Mouse (Mus musculus) CH12.LX (cell line): ENCODE measurements at regions not wholly inside any gene's neighbourhood (a gene's known extent, or its start where the extent isn't known, plus 50 kb on each side); places are given as distances from the start of the nearest gene placed in this dataset.

ENCODE experiments used
- DNase-seq: peaks from one replicate; pipeline ENCODE4 v3.0.0-alpha.2; 2013; ENCODE audit errors: extremely low read depth
- H3K27ac ChIP-seq: 2 replicates; pipeline ENCODE4 v1.5.1; 2012; ENCODE audit warnings: low read depth, mild to moderate bottlenecking, control low read depth, moderate library complexity; ENCODE audit not compliant: insufficient read depth
- H3K27me3 ChIP-seq: replicated peaks from 2 replicates; pipeline ENCODE3; 2012; ENCODE audit warnings: inconsistent platforms
- H3K36me3 ChIP-seq, 2 experiments: replicated peaks in 1 of 2; 2 replicates each; pipeline versions ENCODE3 to v1.6.1; 2012; ENCODE audit warnings: inconsistent platforms in 1 of 2, low read length in 1 of 2, mild to moderate bottlenecking in 1 of 2, mixed read lengths in 1 of 2, moderate library complexity in 1 of 2; ENCODE audit not compliant: control insufficient read depth in 1 of 2, insufficient read depth in 1 of 2
- H3K4me1 ChIP-seq, 2 experiments: 2 replicates each; pipeline ENCODE4 v1.6.1; 2012; ENCODE audit warnings: inconsistent platforms in 1 of 2, moderate library complexity in 1 of 2; ENCODE audit not compliant: insufficient read depth in 2 of 2, control insufficient read depth in 1 of 2
- H3K4me2 ChIP-seq: 2 replicates; pipeline ENCODE4 v1.6.1; 2012; ENCODE audit warnings: low read depth, mild to moderate bottlenecking, control low read depth; ENCODE audit not compliant: poor library complexity, insufficient read depth, severe bottlenecking
- H3K4me3 ChIP-seq, 3 experiments: fragments of 150-350 bp in 1 of 3; sonication (generic) in 1 of 3; replicated peaks in 1 of 3; 2 replicates each; pipeline versions ENCODE3 to v1.5.1; 2011 to 2012; ENCODE audit warnings: low read depth in 2 of 3, low read length in 2 of 3, mild to moderate bottlenecking in 2 of 3, moderate library complexity in 2 of 3, control low read depth in 1 of 3, improper control_type of control experiment in 1 of 3, inconsistent platforms in 1 of 3, mixed read lengths in 1 of 3; ENCODE audit not compliant: poor library complexity in 1 of 3
- H3K79me2 ChIP-seq: replicated peaks from 2 replicates; pipeline ENCODE4 v1.6.1; 2012; ENCODE audit warnings: mild to moderate bottlenecking, moderate library complexity; ENCODE audit not compliant: control insufficient read depth, poor library complexity, insufficient read depth, severe bottlenecking; ENCODE audit errors: extremely low read depth
- H3K9ac ChIP-seq: 2 replicates; pipeline ENCODE4 v1.6.1; 2012; ENCODE audit warnings: low read depth, mild to moderate bottlenecking, control low read depth, moderate library complexity; ENCODE audit not compliant: insufficient read depth
- H3K9me3 ChIP-seq: replicated peaks from 2 replicates; pipeline ENCODE3; 2012; ENCODE audit warnings: low read length, inconsistent platforms, mixed read lengths
- BHLHE40 ChIP-seq: IDR thresholded peaks from 2 replicates; pipeline ENCODE4 v1.6.1; 2011; ENCODE audit warnings: mild to moderate bottlenecking, low read depth, low read length, improper control_type of control experiment
- CHD1 ChIP-seq: IDR thresholded peaks from 2 replicates; pipeline ENCODE4 v1.6.1; 2012; ENCODE audit warnings: low read depth, low read length, improper control_type of control experiment, inconsistent platforms
- CHD2 ChIP-seq: IDR thresholded peaks from 2 replicates; pipeline ENCODE4 v1.6.1; 2011; ENCODE audit warnings: low read length, improper control_type of control experiment
- CTCF ChIP-seq, 2 experiments: IDR thresholded peaks in 1 of 2; conservative IDR thresholded peaks in 1 of 2; 2 replicates each; pipeline ENCODE4 v1.5.1; 2011 to 2012; ENCODE audit warnings: low read depth in 2 of 2, low read length in 2 of 2, improper control_type of control experiment in 1 of 2, inconsistent platforms in 1 of 2, mild to moderate bottlenecking in 1 of 2, moderate library complexity in 1 of 2
- E2F4 ChIP-seq: IDR thresholded peaks from 2 replicates; pipeline ENCODE4 v1.6.1; 2011; ENCODE audit warnings: low read depth, low read length, improper control_type of control experiment; ENCODE audit not compliant: insufficient replicate concordance
- ELF1 ChIP-seq: IDR thresholded peaks from 2 replicates; pipeline ENCODE4 v1.6.1; 2014; ENCODE audit warnings: low read depth, mild to moderate bottlenecking, inconsistent platforms, low read length, improper control_type of control experiment
- EP300 ChIP-seq: IDR thresholded peaks from 2 replicates; pipeline ENCODE4 v1.6.1; 2011; ENCODE audit warnings: low read length, improper control_type of control experiment
- ETS1 ChIP-seq: conservative IDR thresholded peaks from 2 replicates; pipeline ENCODE4 v1.6.1; 2012; ENCODE audit warnings: low read depth, mild to moderate bottlenecking, inconsistent platforms, low read length, improper control_type of control experiment, moderate library complexity
- IRF4 ChIP-seq: IDR thresholded peaks from 2 replicates; pipeline ENCODE4 v1.6.1; 2014; ENCODE audit warnings: low read depth, mild to moderate bottlenecking, inconsistent platforms, low read length, improper control_type of control experiment
- JUN ChIP-seq: IDR thresholded peaks from 2 replicates; pipeline ENCODE4 v1.6.1; 2011; ENCODE audit warnings: low read depth, mild to moderate bottlenecking, low read length, improper control_type of control experiment, moderate library complexity; ENCODE audit not compliant: insufficient read depth
- JUND ChIP-seq: conservative IDR thresholded peaks from 2 replicates; pipeline ENCODE4 v1.6.1; 2011; ENCODE audit warnings: low read depth, low read length, improper control_type of control experiment
- KAT2A ChIP-seq: IDR thresholded peaks from 2 replicates; pipeline ENCODE4 v1.6.1; 2012; ENCODE audit warnings: low read length, improper control_type of control experiment, inconsistent platforms; ENCODE audit not compliant: insufficient replicate concordance
- MAX ChIP-seq: IDR thresholded peaks from 2 replicates; pipeline ENCODE4 v1.6.1; 2011; ENCODE audit warnings: low read length, improper control_type of control experiment
- MXI1 ChIP-seq: IDR thresholded peaks from 2 replicates; pipeline ENCODE4 v1.6.1; 2011; ENCODE audit warnings: mild to moderate bottlenecking, low read depth, low read length, improper control_type of control experiment
- NELFE ChIP-seq: IDR thresholded peaks from 2 replicates; pipeline ENCODE4 v1.6.1; 2011; ENCODE audit warnings: low read depth, low read length, improper control_type of control experiment
- NRF1 ChIP-seq: IDR thresholded peaks from 2 replicates; pipeline ENCODE4 v1.6.1; 2014; ENCODE audit warnings: low read depth, mild to moderate bottlenecking, inconsistent platforms, low read length, improper control_type of control experiment, moderate library complexity
- PAX5 ChIP-seq: IDR thresholded peaks from 2 replicates; pipeline ENCODE4 v1.6.1; 2012; ENCODE audit warnings: low read length, inconsistent platforms, mixed read lengths
- POLR2A ChIP-seq: IDR thresholded peaks from 2 replicates; pipeline ENCODE4 v1.6.1; 2011; ENCODE audit warnings: low read depth, mild to moderate bottlenecking, improper control_type of control experiment, low read length
- POLR2AphosphoS2 ChIP-seq: IDR thresholded peaks from 2 replicates; pipeline ENCODE4 v1.6.1; 2011; ENCODE audit warnings: low read depth, low read length, improper control_type of control experiment
- RAD21 ChIP-seq: IDR thresholded peaks from 2 replicates; pipeline ENCODE4 v1.6.1; 2011; ENCODE audit warnings: low read depth, mild to moderate bottlenecking, low read length, improper control_type of control experiment, moderate library complexity
- RCOR1 ChIP-seq: conservative IDR thresholded peaks from 2 replicates; pipeline ENCODE4 v1.6.1; 2012; ENCODE audit warnings: low read depth, mild to moderate bottlenecking, inconsistent platforms, low read length, improper control_type of control experiment
- SIN3A ChIP-seq: IDR thresholded peaks from 2 replicates; pipeline ENCODE4 v1.6.1; 2012; ENCODE audit warnings: low read length, improper control_type of control experiment, inconsistent platforms
- SMC3 ChIP-seq: IDR thresholded peaks from 2 replicates; pipeline ENCODE4 v1.6.1; 2011; ENCODE audit warnings: low read depth, low read length, improper control_type of control experiment
- TCF12 ChIP-seq: IDR thresholded peaks from 2 replicates; pipeline ENCODE4 v1.6.1; 2014; ENCODE audit warnings: low read depth, mild to moderate bottlenecking, inconsistent platforms, low read length, improper control_type of control experiment
- USF2 ChIP-seq: conservative IDR thresholded peaks from 2 replicates; pipeline ENCODE4 v1.6.1; 2011; ENCODE audit warnings: low read depth, low read length, improper control_type of control experiment
- ZMIZ1 ChIP-seq: IDR thresholded peaks from 2 replicates; pipeline ENCODE4 v1.6.1; 2012; ENCODE audit warnings: low read depth, mild to moderate bottlenecking, inconsistent platforms, low read length, improper control_type of control experiment
- ZNF384 ChIP-seq: IDR thresholded peaks from 2 replicates; pipeline ENCODE4 v1.6.1; 2012; ENCODE audit warnings: low read depth, low read length, improper control_type of control experiment, inconsistent platforms
- dilution Hi-C: fragments of 300-500 bp; cut with MboI; formaldehyde crosslinking; loops from 2 replicates; pipeline ENCODE4 v1.14.3; 2020; ENCODE audit warnings: low sequenced_read_pairs; ENCODE audit not compliant: extremely low pct_unique_long_range_greater_than_20kb, extremely low pct_ligation_motif_present
- in situ Hi-C: fragments of 300-500 bp; cut with MboI; formaldehyde crosslinking; loops from 3 replicates; pipeline ENCODE4 v1.14.3; 2019; ENCODE audit warnings: low sequenced_read_pairs, low pct_ligation_motif_present, low pct_unique_long_range_greater_than_20kb, mixed read lengths

DNA sequence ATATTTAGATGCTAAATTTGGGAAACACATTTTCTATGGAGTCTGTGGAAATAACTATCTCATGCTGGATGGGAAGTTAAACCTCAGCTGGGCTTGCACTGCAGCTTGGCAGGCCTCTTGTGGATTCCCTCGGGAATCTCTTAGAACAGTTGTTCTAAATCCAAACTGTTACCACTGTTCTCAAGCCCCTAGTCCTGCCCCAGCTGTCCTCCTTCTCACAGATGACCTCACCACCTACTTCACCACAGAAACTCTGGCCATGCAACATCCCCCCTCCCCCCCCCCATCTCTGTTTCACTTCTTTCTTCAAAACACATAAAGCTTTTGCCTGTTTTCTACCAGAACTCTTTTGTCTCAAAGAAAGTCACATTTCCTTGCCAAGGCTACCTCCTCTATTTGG, 136.6 kb upstream of the Wdr44 start:
- H3K4me1 ChIP-seq, result peaks cover 0 to 8% of the 10 kb centered on the region in 2 experiments; a peak in 3 of 4 replicates
- H3K36me3 ChIP-seq, result no peaks in the 10 kb centered on the region
- no peaks in the 10 kb centered on the region for H3K79me2 ChIP-seq
- no peaks in the 10 kb centered on the region for H3K9me3 ChIP-seq
- no peaks in the 10 kb centered on the region for H3K27me3 ChIP-seq
- no peak overlapping the region for H3K9ac ChIP-seq
- TF ChIP-seq ZMIZ1 (no peak), MXI1 (no peak), JUN (peak; percentile 69), JUND (peak; percentile 47), ZNF384 (no peak), CHD2 (no peak), NRF1 (no peak), ETS1 (peak; percentile 35), ELF1 (no peak), USF2 (no peak), POLR2A (no peak), NELFE (no peak), BHLHE40 (no peak), EP300 (peak; percentile 78), SIN3A (no peak), RAD21 (no peak), RCOR1 (no peak), TCF12 (peak; percentile 65), MAX (no peak), CHD1 (no peak), IRF4 (peak; percentile 87), POLR2AphosphoS2 (no peak), PAX5 (no peak)
- peak; percentile 21 for DNase-seq
- no peak overlapping the region for H3K4me2 ChIP-seq
- H3K4me3 ChIP-seq, result no peak overlapping the region
- H3K27ac ChIP-seq, result no peak overlapping the region
- in situ Hi-C loops, result no loop called here
- dilution Hi-C loops, result no loop called here

DNA sequence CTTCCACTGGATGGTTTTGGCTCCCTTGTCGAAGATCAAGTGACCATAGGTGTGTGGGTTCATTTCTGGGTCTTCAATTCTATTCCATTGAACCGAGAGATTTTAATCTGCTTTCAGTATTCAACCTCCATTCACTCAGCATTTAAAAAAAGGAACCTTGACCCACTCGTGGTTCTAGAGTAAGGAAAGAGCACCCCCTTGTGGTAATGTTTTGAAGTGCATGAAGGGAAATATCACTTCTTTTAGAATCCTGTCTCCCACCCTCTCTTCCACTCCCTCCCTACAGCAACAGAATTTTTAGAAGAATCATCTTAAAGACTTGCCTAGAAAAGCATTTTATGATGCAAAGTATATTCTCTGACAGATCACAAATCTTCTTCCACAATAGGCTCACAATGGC, 127.3 kb upstream of the Wdr44 start:
- in situ Hi-C loops, result no loop called here
- DNase-seq, result peak; percentile 47
- Histone ChIP-seq H3K4me3 (no peak overlapping the region), H3K36me3 (no peaks in the 10 kb centered on the region), H3K27me3 (no peaks in the 10 kb centered on the region)
- TF ChIP-seq PAX5 (no peak), SIN3A (no peak), POLR2AphosphoS2 (no peak), CTCF (conservative IDR thresholded peaks at IDR 0.05 in 1 of 2, IDR thresholded peaks at IDR 0.05 in 1 of 2; ENCODE audit: low read depth in 2 of 2, low read length in 2 of 2) (peak in 1 of 2 experiments; percentile 68; a peak in 2 of 4 replicates), RAD21 (peak; percentile 75), KAT2A (no peak), ELF1 (no peak), JUN (no peak), MAX (no peak), SMC3 (peak; percentile 56), CHD2 (no peak), E2F4 (no peak), NELFE (no peak)
- TF ChIP-seq, all 38 proteins: peak for 3
- no peak overlapping the region for H3K9ac ChIP-seq
- dilution Hi-C loops, result no loop called here
- H3K79me2 ChIP-seq, result no peaks in the 10 kb centered on the region
- H3K9me3 ChIP-seq, result no peaks in the 10 kb centered on the region
- no peak overlapping the region for H3K4me2 ChIP-seq
- H3K27ac ChIP-seq, result no peak overlapping the region
- H3K4me1 ChIP-seq, result no peaks in the 10 kb centered on the region
